Mouse (Mus musculus): ENCODE data around the gene Gnai1. TPM values are rescaled to one million over a fixed set of nuclear protein-coding genes. Genes with fewer than 3 reads are reported as not detected.

The Gnai1 gene
- polyA plus RNA-seq, 1 experiment, result 2.2 TPM

GRCm38 (mm10) chr5:18292744-18293143 is 67.4 kb downstream of the Gnai1 start:
- 88% methylated on average over 5 of the region's 5 CpGs for WGBS
- no peak for DNase-seq (ENCODE audit: low read depth, low spot score)

GRCm38 (mm10) chr5:18289530-18289929 is 70.6 kb downstream of the Gnai1 start:
- no peak for DNase-seq (ENCODE audit: low read depth, low spot score)
- 87% methylated on average over 4 of the region's 4 CpGs for WGBS

- WGBS, result 85% methylated on average over 7 of the region's 7 CpGs
- DNase-seq (ENCODE audit: low read depth, low spot score), result no peak
Observed at GRCm38 (mm10) chr5:18288694-18289093, 71.5 kb downstream of the Gnai1 start.

- 84% methylated on average over 3 of the region's 3 CpGs for WGBS
- DNase-seq (ENCODE audit: low read depth, low spot score), result no peak
Observed at GRCm38 (mm10) chr5:18288079-18288478, 72.1 kb downstream of the Gnai1 start.

- DNase-seq (ENCODE audit: low read depth, low spot score), result no peak
- 90% methylated on average over 3 of the region's 3 CpGs for whole genome bisulfite sequencing
Observed at GRCm38 (mm10) chr5:18282095-18282494, 78.1 kb downstream of the Gnai1 start.

GRCm38 (mm10) chr5:18274352-18274940 is 85.7 kb downstream of the Gnai1 start:
- no peak for DNase-seq (ENCODE audit: low read depth, low spot score)
- WGBS, result 87% methylated on average over 7 of the region's 7 CpGs

- no peak for DNase-seq (ENCODE audit: low read depth, low spot score)
- 83% methylated on average over 11 of the region's 11 CpGs for WGBS
Observed at GRCm38 (mm10) chr5:18273291-18274284, 86.6 kb downstream of the Gnai1 start.

GRCm38 (mm10) chr5:18250379-18251017 is 109.7 kb downstream of the Gnai1 start:
- DNase-seq (ENCODE audit: low read depth, low spot score), result peak; percentile 11
- 36% methylated on average over 5 of the region's 5 CpGs for WGBS

- 49% methylated on average over 5 of the region's 5 CpGs for WGBS
Observed at GRCm38 (mm10) chr5:18249132-18249531, 111.0 kb downstream of the Gnai1 start.

GRCm38 (mm10) chr5:18229396-18229795 is 130.8 kb downstream of the Gnai1 start:
- WGBS, result 54% methylated on average over 1 of the region's 1 CpGs
- DNase-seq (ENCODE audit: low read depth, low spot score), result no peak

More at GRCm38 (mm10) chr5:18249132-18249531, 111.0 kb downstream of the Gnai1 start:
- DNase-seq (ENCODE audit: low read depth, low spot score), result no peak

- WGBS, result 58% methylated on average over 7 of the region's 7 CpGs
- DNase-seq (ENCODE audit: low read depth, low spot score), result no peak
Observed at GRCm38 (mm10) chr5:18228866-18229265, 131.3 kb downstream of the Gnai1 start.

- WGBS, result 39% methylated on average over 1 of the region's 1 CpGs
Observed at GRCm38 (mm10) chr5:18220873-18221272, 139.3 kb downstream of the Gnai1 start.

GRCm38 (mm10) chr5:18218292-18218691 is 141.9 kb downstream of the Gnai1 start:
- 77% methylated on average over 2 of the region's 2 CpGs for WGBS
- no peak for DNase-seq (ENCODE audit: low read depth, low spot score)

More at GRCm38 (mm10) chr5:18220873-18221272, 139.3 kb downstream of the Gnai1 start:
- DNase-seq (ENCODE audit: low read depth, low spot score), result no peak

- DNase-seq (ENCODE audit: low read depth, low spot score), result no peak
Observed at GRCm38 (mm10) chr5:18217856-18218255, 142.3 kb downstream of the Gnai1 start.

Data from large intestine, adult 2 months (tissue).